Mouse (Mus musculus) bone marrow macrophage, adult 2 months (primary cell): Measurements from ENCODE around the gene Nat10.
A peak's percentile ranks its signal among the peaks of the same experiment; 100 is the strongest.

Source experiments
- CTCF ChIP-seq: IDR thresholded peaks from 2 replicates; pipeline ENCODE4 v1.5.1; 2012; ENCODE audit warnings: low read depth, mild to moderate bottlenecking, low read length, moderate library complexity
- POLR2A ChIP-seq: IDR thresholded peaks from 2 replicates; pipeline ENCODE4 v1.6.1; 2012; ENCODE audit warnings: mild to moderate bottlenecking, low read depth, low read length, borderline replicate concordance

DNA sequence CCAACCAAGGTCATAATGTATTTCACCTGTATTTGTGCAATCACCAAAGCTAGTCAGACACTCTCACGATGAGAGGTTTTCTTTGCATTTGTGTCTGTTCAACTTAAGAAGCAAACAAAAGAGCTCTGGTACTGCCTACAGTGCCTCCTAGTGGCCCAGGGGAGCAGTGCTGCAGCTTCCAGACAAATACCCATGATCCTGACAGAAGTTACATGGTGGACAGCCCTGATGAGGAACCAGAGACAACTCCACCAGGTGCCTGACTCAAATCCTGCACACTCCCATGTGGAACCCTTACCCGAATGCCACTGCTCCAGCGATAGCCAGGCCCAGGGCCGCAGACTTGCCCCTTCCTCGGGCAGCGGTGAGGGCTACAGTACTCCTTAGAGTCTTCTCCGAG, 17.1 kb downstream of the Nat10 start:
- TF ChIP-seq CTCF = peak; percentile 70
- TF ChIP-seq POLR2A = no peak
